Mouse (Mus musculus) urinary bladder, postnatal 4 days (tissue): ENCODE measurements around the gene Trmu.
"Not testable (repeated sequence)": the region's sequence is repeated elsewhere in the genome, so short reads cannot be mapped to it uniquely, and the experiment has no call there.

Experiments used
- DNase-seq, 2 experiments: peaks; one replicate each; pipeline ENCODE4 v3.0.0; 2021 to 2022; ENCODE audit warnings: low spot score in 2 of 2

Gene Trmu

GRCm38 (mm10) chr15:85878848-85879497 is at the start of gene Trmu:
Gene Trmu (plus strand): TSS chr15:85879312.
- DNase-seq = peak; percentile 88 to 91

- DNase-seq = no peak
Observed at GRCm38 (mm10) chr15:85829470-85829869, 49.6 kb upstream of the Trmu start.

GRCm38 (mm10) chr15:85831954-85832590 is 47.0 kb upstream of the Trmu start, which contains the start of gene Ttc38:
Gene Ttc38 (plus strand): TSS chr15:85832306.
- DNase-seq = peak; percentile 78 to 80

GRCm38 (mm10) chr15:85832599-85832998 is 46.5 kb upstream of the Trmu start:
- no peak for DNase-seq

- DNase-seq = no peak
Observed at GRCm38 (mm10) chr15:85835335-85835734, 43.8 kb upstream of the Trmu start.

- peak in 1 of 2 experiments; percentile 42 for DNase-seq
Observed at GRCm38 (mm10) chr15:85836887-85837286, 42.2 kb upstream of the Trmu start.

- DNase-seq = no peak
Observed at GRCm38 (mm10) chr15:85840983-85841382, 38.1 kb upstream of the Trmu start.

- DNase-seq = no peak
Observed at GRCm38 (mm10) chr15:85841796-85842360, 37.2 kb upstream of the Trmu start.

GRCm38 (mm10) chr15:85845071-85845470 is 34.0 kb upstream of the Trmu start:
- no peak for DNase-seq

GRCm38 (mm10) chr15:85851656-85852392 is 27.3 kb upstream of the Trmu start:
- no peak for DNase-seq

- DNase-seq = no peak
Observed at GRCm38 (mm10) chr15:85858980-85859489, 20.1 kb upstream of the Trmu start.

GRCm38 (mm10) chr15:85859490-85860031 is 19.6 kb upstream of the Trmu start, which contains the start of gene Gtse1:
Gene Gtse1 (plus strand): TSS chr15:85859745.
- peak; percentile 89 to 92 for DNase-seq

GRCm38 (mm10) chr15:85865913-85866312 is 13.2 kb upstream of the Trmu start:
- not testable (repeated sequence) for DNase-seq

GRCm38 (mm10) chr15:85867696-85868095 is 11.4 kb upstream of the Trmu start:
- peak; percentile 57 to 76 for DNase-seq

GRCm38 (mm10) chr15:85877336-85877735 is 1.8 kb upstream of the Trmu start:
- DNase-seq = no peak

- no peak for DNase-seq
Observed at GRCm38 (mm10) chr15:85879498-85879895, 385 bp downstream of the Trmu start.

- DNase-seq = no peak
Observed at GRCm38 (mm10) chr15:85885606-85886005, 6.5 kb downstream of the Trmu start.

- DNase-seq = no peak
Observed at GRCm38 (mm10) chr15:85889235-85889634, 10.1 kb downstream of the Trmu start.

GRCm38 (mm10) chr15:85891971-85892370 is 12.9 kb downstream of the Trmu start:
- DNase-seq = no peak

- DNase-seq = no peak
Observed at GRCm38 (mm10) chr15:85892498-85893118, 13.5 kb downstream of the Trmu start.

GRCm38 (mm10) chr15:85893871-85894270 is 14.8 kb downstream of the Trmu start:
- no peak for DNase-seq
